Mouse (Mus musculus): ENCODE results near the gene Col2a1. TPM values are rescaled to one million over a fixed set of nuclear protein-coding genes. Genes with fewer than 3 reads are reported as not detected.

Gene Col2a1
- total RNA-seq, 2 experiments from 2014 or later, result 1.0 to 2.6 TPM

- DNase-seq (ENCODE audit: low spot score in 2 of 2), result peak; percentile 94 to 96
Measured at GRCm38 (mm10) chr15:97963989-97964835, 40.3 kb downstream of the Col2a1 start, which contains the start of gene Tmem106c. Gene Tmem106c (plus strand): TSS chr15:97964200.

DNA sequence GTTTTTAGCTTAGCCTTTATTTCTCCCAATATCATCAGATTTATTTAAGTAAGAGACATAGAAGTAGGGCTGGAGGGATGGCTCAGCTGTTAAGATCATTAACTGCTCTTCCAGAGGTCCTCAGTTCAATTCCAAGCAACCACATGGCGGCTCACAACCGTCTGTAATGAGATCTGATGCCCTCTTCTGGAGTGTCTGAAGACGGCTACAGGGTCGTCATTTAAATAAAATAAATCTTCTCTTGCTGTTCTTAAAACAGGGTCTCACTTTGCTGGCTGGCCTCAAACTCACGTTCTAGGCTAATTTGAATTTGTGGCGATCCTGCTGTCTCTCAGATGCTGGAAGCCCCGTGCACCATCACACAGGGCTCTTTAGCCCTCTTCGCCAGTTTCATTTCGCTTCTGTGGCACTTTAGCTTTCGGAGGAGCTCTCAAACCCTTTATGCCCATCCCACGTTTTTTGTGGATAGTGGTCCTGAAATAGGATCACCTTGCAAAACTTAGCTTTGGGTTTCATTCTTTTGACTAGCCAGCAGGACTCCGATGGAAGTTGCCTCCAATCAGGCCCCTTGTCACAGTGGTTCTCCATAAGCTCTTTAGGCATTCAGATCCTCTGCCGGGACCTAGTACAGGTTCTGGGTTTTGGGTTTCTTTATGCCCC lies 41.0 kb downstream of the Col2a1 start:
- DNase-seq (ENCODE audit: low spot score in 2 of 2), result no peak

DNA sequence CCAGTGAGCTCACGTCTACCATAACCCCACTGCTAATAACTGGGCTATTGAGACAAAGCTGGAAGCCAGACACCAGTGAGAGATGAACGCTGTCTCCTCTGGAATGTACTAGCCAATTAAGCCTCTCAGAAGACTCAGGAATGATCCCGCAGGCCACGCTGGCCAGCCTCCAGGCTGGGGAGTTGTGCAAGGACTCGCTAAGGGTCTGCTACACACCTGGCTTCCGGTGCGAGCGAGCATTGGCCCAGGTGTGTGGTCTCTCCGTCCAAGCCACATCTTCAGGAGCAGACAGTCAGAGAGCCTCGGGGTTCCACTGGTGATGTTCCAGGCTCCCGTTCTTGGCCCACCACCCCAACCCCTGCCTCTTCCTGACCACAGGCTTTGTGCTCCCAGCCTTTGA lies 48.1 kb downstream of the Col2a1 start:
- DNase-seq (ENCODE audit: low spot score in 2 of 2), result no peak

DNA sequence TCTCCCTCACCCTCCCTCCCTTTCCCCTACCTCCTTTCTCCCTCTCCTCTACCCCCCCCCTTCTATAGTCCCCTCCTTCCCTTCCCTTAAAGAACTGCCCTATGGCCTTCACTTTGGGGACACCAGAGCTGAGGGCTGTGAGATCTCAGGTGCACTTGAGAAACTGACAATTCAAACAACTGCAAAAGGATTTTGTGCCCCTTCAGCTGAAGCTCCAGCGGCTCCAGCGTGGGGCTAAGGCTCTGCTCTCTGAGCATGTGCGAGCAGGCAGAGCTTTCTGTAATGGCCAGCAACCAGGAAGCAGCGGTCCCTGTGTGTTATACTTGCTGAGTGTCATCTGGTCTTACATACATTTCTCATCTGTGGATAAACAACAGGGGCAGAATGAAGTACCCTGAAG lies 48.8 kb downstream of the Col2a1 start:
- DNase-seq (ENCODE audit: low spot score in 2 of 2), result no peak

- no peak for DNase-seq (ENCODE audit: low spot score in 2 of 2)
Measured at GRCm38 (mm10) chr15:97955286-97955685, 49.2 kb downstream of the Col2a1 start.

- DNase-seq (ENCODE audit: low spot score in 2 of 2), result no peak
Measured at GRCm38 (mm10) chr15:97954671-97955070, 49.8 kb downstream of the Col2a1 start.

- DNase-seq (ENCODE audit: low spot score in 2 of 2), result no peak
Measured at GRCm38 (mm10) chr15:97952889-97953189, 51.7 kb downstream of the Col2a1 start.

DNA sequence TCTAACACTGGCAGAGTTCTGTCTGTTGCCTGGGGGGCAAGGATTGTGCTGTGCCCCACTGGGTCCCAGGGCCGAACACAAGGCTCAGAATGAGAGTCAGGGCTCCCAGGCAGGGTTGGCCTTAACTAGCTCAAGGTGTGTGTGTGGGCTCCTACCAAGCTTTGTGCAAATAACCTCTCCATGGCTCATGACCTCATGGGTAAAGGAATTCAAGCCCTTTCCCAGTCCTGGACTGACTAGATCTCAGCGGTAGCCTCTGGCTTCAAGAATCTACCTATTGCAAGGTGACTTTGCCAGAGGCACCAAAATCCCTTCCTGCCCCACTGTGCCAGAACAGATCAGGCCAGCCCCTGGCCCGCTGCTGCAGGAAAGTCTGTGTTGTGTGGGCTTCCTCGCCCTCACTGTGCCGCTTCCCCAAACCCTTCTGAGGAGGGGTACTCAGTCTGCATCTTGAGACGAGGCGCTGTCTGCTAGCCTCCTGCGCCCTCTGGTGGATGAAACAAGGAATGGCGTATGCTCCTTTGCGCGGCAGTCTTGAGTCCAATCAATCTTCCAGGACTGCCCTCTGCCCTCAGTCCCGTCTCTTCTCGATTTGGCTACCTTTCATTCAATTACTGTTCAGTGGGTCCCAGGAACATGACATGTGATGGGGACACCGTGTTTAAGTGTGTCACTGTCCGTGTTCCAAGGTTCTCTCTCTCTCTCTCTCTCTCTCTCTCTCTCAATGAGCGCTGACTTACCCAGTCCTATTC lies 52.2 kb downstream of the Col2a1 start:
- DNase-seq (ENCODE audit: low spot score in 2 of 2), result peak; percentile 72 to 80

DNA sequence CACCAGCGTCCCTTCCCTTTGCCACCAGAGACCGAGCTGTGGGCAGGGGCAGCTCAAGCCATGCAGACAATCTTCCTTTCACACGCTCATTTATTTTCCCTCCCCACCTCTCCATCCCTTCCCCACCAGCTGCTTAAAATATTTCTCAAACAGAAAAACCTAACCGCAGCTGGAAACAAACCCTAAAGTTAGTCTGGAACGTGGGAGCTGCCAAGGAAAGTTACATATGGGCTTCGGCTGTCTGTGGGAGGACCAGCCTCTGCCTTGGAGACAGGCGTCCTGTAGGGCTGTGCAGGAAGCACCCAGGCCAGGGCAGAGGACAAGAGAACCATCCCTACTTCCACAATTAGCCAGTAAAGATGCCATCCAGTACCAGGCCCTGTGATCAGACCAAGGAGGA lies 54.3 kb downstream of the Col2a1 start:
- no peak for DNase-seq (ENCODE audit: low spot score in 2 of 2)

DNA sequence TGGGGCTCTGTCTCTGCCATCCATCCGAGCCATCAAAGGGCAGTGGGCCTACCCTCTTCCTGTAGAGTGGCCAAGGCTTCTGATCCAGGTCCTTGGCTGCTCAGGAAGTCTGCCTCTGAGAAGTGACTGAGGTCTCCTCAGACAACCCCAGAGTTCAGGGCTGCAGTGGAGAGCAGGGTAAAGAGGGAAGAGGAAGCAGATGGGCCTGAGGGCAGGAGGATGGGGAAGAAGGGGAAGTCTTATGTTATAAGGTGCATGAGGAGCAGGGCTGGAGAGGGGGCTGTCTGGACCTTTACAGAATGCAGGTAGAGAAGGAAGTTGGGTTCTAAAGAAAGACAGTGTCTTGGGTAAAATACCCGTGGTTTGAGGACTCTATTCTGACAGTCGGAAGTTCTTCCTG lies 54.8 kb downstream of the Col2a1 start:
- DNase-seq (ENCODE audit: low spot score in 2 of 2), result no peak

DNA sequence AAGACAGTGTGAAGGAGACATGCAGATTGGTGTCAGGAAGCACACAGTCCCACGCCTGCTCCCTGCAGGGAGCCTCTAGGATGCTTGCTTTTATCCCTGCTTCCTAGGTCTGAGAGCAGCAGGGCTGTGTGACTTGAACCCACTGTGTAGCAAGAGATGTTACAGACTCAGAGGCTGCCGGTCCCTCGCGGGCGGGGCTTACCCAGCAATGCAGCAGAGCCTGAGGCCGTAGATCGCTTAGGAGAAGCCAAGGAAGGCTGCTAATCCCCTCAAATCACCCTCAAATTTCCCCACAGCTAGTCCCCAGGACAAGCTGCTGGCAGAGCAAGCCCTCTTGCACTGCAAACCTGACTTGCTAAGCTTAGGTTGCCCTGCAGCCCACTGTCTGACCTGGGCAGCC lies 55.8 kb downstream of the Col2a1 start:
- no peak for DNase-seq (ENCODE audit: low spot score in 2 of 2)

GRCm38 (mm10) chr15:97945656-97946315 lies 58.7 kb downstream of the Col2a1 start:
- DNase-seq (ENCODE audit: low spot score in 2 of 2), result no peak

DNA sequence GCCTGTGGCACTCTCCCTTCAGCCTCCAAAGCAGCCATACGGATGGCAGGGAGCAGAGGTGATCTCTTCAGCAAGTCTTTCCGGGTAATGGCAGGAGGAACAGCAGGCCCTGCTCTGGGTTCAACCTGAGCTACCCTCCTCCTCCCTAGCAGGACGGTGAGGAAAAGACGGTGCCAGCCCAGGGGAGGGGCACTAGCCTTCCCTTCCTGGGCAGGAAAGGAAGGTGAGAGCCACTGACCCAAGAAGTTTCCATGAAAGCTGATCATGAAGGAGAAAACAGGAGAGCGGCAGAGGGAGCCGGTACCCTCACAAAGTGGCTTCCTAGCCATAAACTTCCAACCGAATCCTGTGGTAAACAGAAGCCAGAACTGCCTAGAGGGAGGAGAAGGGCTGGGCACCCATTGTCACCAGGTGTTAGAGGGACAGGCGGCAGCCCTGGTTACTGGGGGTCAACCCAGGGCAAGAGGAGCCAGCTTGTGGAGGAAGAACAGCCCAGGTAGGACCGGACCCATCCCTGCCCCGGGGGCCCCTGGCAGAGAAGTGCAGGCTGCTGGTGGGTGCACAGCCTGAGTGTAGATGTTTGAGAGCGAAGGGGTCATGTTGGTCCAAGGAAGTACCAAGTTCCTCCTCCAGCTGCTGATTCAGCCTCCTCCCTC lies 59.4 kb downstream of the Col2a1 start:
- no peak for DNase-seq (ENCODE audit: low spot score in 2 of 2)

DNA sequence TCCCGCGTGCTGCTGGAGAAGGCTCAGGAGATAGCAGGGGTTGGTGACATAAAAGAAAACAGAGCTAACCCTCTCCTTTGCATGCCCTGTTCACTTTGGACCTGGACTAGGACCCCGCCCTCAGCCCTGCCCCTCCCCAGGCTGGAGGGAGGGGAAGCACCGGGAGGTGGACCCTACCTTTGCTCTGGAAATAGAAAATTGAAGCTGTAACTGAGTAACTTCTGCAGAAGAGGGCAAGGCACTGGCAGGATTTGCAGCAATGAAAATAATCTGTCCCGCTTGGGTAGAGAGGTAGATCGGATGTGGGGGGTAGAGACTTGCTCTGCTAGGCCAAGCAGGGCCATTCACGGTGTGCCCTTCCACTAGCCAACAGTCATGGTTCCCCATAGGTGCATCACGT lies 61.1 kb downstream of the Col2a1 start:
- no peak for DNase-seq (ENCODE audit: low spot score in 2 of 2)

GRCm38 (mm10) chr15:97942538-97942937 lies 62.0 kb downstream of the Col2a1 start:
- DNase-seq (ENCODE audit: low spot score in 2 of 2), result no peak

DNA sequence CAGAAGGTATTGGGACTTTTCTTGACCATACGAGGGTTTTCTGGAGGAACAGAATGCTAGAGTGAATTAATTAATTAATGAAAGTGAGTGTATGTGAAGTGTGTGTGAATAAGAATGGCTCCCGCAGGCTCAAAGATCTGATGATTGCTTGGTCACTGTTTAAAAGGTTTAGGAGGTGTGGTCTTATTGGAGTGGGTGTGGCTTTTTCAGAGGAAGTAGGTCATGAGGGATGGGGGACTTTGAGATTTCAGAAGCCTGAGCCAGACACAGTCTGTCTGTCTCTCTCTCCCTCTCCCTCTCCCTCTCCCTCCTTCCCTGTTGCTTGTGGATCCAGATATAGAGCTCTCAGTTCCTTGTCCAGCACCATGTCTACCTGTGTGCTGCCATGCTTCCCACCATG lies 63.2 kb downstream of the Col2a1 start:
- DNase-seq (ENCODE audit: low spot score in 2 of 2), result no peak

DNA sequence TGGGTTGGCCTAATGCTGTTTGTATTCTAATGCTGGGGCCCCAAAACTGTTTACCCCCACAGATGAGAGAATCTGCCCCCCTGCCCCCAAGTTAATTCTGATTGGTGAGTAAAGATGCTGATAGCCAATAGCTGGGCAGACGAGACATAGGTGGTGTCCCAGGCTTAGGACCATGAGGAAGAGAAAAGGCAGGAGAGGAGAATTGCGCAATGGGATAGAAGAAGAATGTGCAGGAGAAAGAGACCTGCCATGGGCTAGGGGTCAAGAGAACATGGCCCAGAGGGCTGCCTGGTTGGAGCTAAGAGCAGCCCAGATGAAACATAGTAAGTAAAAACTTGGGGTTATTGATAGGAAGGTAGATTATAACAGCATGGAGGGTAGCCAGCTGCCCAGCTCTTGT lies 64.4 kb downstream of the Col2a1 start:
- no peak for DNase-seq (ENCODE audit: low spot score in 2 of 2)

GRCm38 (mm10) chr15:97938580-97938979 lies 65.9 kb downstream of the Col2a1 start:
- DNase-seq (ENCODE audit: low spot score in 2 of 2), result peak; percentile 28 to 30

DNA sequence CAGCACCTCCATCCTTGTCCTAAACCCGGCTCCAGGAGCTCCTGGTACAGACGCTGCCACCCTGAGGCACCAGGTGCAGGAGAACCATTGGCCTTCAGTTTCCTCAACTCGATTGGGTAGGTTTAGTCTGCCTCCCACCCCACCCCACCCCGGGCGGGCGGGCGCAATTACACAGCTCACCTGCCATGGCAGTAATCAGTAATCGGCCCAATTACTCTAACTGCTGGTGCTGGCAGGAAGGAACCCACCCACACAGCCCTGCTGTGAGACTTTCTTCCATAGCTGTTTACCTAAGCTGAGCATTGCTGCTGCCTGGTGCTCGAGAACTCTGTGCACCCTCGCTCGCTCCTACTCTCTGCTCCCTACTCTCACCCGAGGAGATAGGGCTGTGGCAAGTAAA lies 72.1 kb downstream of the Col2a1 start:
- no peak for DNase-seq (ENCODE audit: low spot score in 2 of 2)

GRCm38 (mm10) chr15:97929259-97929824 lies 75.2 kb downstream of the Col2a1 start:
- DNase-seq (ENCODE audit: low spot score in 2 of 2), result no peak

GRCm38 (mm10) chr15:97927821-97928220 lies 76.7 kb downstream of the Col2a1 start:
- no peak for DNase-seq (ENCODE audit: low spot score in 2 of 2)
